Mouse (Mus musculus): Measurements from ENCODE around the gene Samhd1. TPM values are rescaled to one million over a fixed set of nuclear protein-coding genes. Genes with fewer than 3 reads are reported as not detected.

Samhd1 gene
- polyA plus RNA-seq, 1 experiment from 2014 or later = 29.9 TPM

GRCm38 (mm10) chr2:157053124-157053523 is 81.9 kb downstream of the Samhd1 start:
- Histone ChIP-seq H3K9ac (ENCODE audit: low read depth, low read length) (no peak overlapping the region), H3K27me3 (ENCODE audit: control insufficient read depth, insufficient read depth, low read length) (no peaks in the 10 kb centered on the region), H3K4me2 (replicated peaks; ENCODE audit: low read depth, low read length) (no peak overlapping the region), H3K4me1 (replicated peaks; ENCODE audit: control insufficient read depth, insufficient read depth, low read length) (peaks cover 4% of the 10 kb centered on the region), H3K27ac (ENCODE audit: low read depth, low read length) (no peak overlapping the region), H3K4me3 (ENCODE audit: low read depth, low read length) (no peak overlapping the region), H3K9me3 (ENCODE audit: control insufficient read depth, low read length) (no peaks in the 10 kb centered on the region), H3K36me3 (ENCODE audit: control insufficient read depth, insufficient read depth, low read length) (peaks cover 7% of the 10 kb centered on the region; the same call in 1 of the 2 replicates)
- DNase-seq (ENCODE audit: low spot score) (no peak), ATAC-seq (ENCODE audit: low FRiP score) (no peak)
- 95% methylated on average over 5 of the region's 5 CpGs for WGBS

- Histone ChIP-seq H3K36me3 (ENCODE audit: control insufficient read depth, insufficient read depth, low read length) (peaks cover 7% of the 10 kb centered on the region; the same call in 1 of the 2 replicates), H3K9me3 (ENCODE audit: control insufficient read depth, low read length) (no peaks in the 10 kb centered on the region), H3K27me3 (ENCODE audit: control insufficient read depth, insufficient read depth, low read length) (no peaks in the 10 kb centered on the region), H3K27ac (ENCODE audit: low read depth, low read length) (no peak overlapping the region), H3K4me3 (ENCODE audit: low read depth, low read length) (no peak overlapping the region), H3K4me1 (replicated peaks; ENCODE audit: control insufficient read depth, insufficient read depth, low read length) (peaks cover 4% of the 10 kb centered on the region; the same call in 1 of the 2 replicates), H3K4me2 (replicated peaks; ENCODE audit: low read depth, low read length) (no peak overlapping the region), H3K9ac (ENCODE audit: low read depth, low read length) (no peak overlapping the region)
- WGBS = 77% methylated on average over 8 of the region's 8 CpGs
- ATAC-seq (ENCODE audit: low FRiP score) (no peak), DNase-seq (ENCODE audit: low spot score) (no peak)
Measured at GRCm38 (mm10) chr2:157052448-157052847, 82.6 kb downstream of the Samhd1 start.

GRCm38 (mm10) chr2:157049831-157050243 is 85.2 kb downstream of the Samhd1 start:
- H3K4me1 ChIP-seq (replicated peaks; ENCODE audit: control insufficient read depth, insufficient read depth, low read length) = peaks cover 4% of the 10 kb centered on the region; the same call in 1 of the 2 replicates
- H3K9me3 ChIP-seq (ENCODE audit: control insufficient read depth, low read length) = no peaks in the 10 kb centered on the region
- H3K4me2 ChIP-seq (replicated peaks; ENCODE audit: low read depth, low read length) = no peak overlapping the region
- H3K27me3 ChIP-seq (ENCODE audit: control insufficient read depth, insufficient read depth, low read length) = no peaks in the 10 kb centered on the region
- H3K27ac ChIP-seq (ENCODE audit: low read depth, low read length) = peak overlapping the region; percentile 73
- no peak overlapping the region for H3K4me3 ChIP-seq (ENCODE audit: low read depth, low read length)
- DNase-seq (ENCODE audit: low spot score) (peak; percentile 64), ATAC-seq (ENCODE audit: low FRiP score) (peak; percentile 89)
- H3K36me3 ChIP-seq (ENCODE audit: control insufficient read depth, insufficient read depth, low read length) = peaks cover 11% of the 10 kb centered on the region
- H3K9ac ChIP-seq (ENCODE audit: low read depth, low read length) = no peak overlapping the region
- WGBS = 51% methylated on average over 8 of the region's 8 CpGs

GRCm38 (mm10) chr2:157048395-157049181 is 86.5 kb downstream of the Samhd1 start:
- Histone ChIP-seq H3K4me2 (replicated peaks; ENCODE audit: low read depth, low read length) (no peak overlapping the region), H3K9ac (ENCODE audit: low read depth, low read length) (no peak overlapping the region), H3K27ac (ENCODE audit: low read depth, low read length) (no peak overlapping the region), H3K4me1 (replicated peaks; ENCODE audit: control insufficient read depth, insufficient read depth, low read length) (peaks cover 4% of the 10 kb centered on the region; the same call in 1 of the 2 replicates), H3K9me3 (ENCODE audit: control insufficient read depth, low read length) (no peaks in the 10 kb centered on the region), H3K27me3 (ENCODE audit: control insufficient read depth, insufficient read depth, low read length) (no peaks in the 10 kb centered on the region), H3K36me3 (ENCODE audit: control insufficient read depth, insufficient read depth, low read length) (peaks cover 13% of the 10 kb centered on the region), H3K4me3 (ENCODE audit: low read depth, low read length) (no peak overlapping the region)
- WGBS = 94% methylated on average over 13 of the region's 13 CpGs
- no peak for ATAC-seq (ENCODE audit: low FRiP score)
- DNase-seq (ENCODE audit: low spot score) = no peak

Other genes starting within 250 kb of the Samhd1 start
- gene Sla2, start 248.1 kb downstream of the Samhd1 start, polyA plus RNA-seq (2014; fragmentation: Nextera tagmentation; extraction: Ambion mirVana) = 0.47 and 0.59 TPM in 2 replicates
- 48.2 and 50.2 TPM in 2 replicates for gene Ndrg3, start 143.2 kb downstream of the Samhd1 start, polyA plus RNA-seq (2014; fragmentation: Nextera tagmentation; extraction: Ambion mirVana)
- 42.1 and 44.7 TPM in 2 replicates for gene Dsn1, start 128.1 kb downstream of the Samhd1 start, polyA plus RNA-seq (2014; fragmentation: Nextera tagmentation; extraction: Ambion mirVana)
- 7.2 and 9.8 TPM in 2 replicates for gene Soga1, start 56.0 kb downstream of the Samhd1 start, polyA plus RNA-seq (2014; fragmentation: Nextera tagmentation; extraction: Ambion mirVana)
- gene Tldc2, start 48.2 kb downstream of the Samhd1 start, polyA plus RNA-seq (2014; fragmentation: Nextera tagmentation; extraction: Ambion mirVana) = not detected in 2 replicates
- 29.9 and 31.8 TPM in 2 replicates for gene Rbl1, start 69.3 kb upstream of the Samhd1 start, polyA plus RNA-seq (2014; fragmentation: Nextera tagmentation; extraction: Ambion mirVana)
- 227 and 256 TPM in 2 replicates for gene Rpn2, start 143.8 kb upstream of the Samhd1 start, polyA plus RNA-seq (2014; fragmentation: Nextera tagmentation; extraction: Ambion mirVana)
- 0.75 and 0.79 TPM in 2 replicates for gene Mroh8, start 144.3 kb upstream of the Samhd1 start, polyA plus RNA-seq (2014; fragmentation: Nextera tagmentation; extraction: Ambion mirVana)
- gene Ghrh, start 212.2 kb upstream of the Samhd1 start, polyA plus RNA-seq (2014; fragmentation: Nextera tagmentation; extraction: Ambion mirVana) = 1.0 TPM in 2 replicates
- 36.2 and 37.2 TPM in 2 replicates for gene Manbal, start 232.3 kb upstream of the Samhd1 start, polyA plus RNA-seq (2014; fragmentation: Nextera tagmentation; extraction: Ambion mirVana)

Data from hindbrain, embryonic 11.5 days (tissue).